Mouse (Mus musculus): ENCODE data around the gene Polrmt.

Gene Polrmt

GRCm38 (mm10) chr10:79743161-79743560 is 3.2 kb downstream of the Polrmt start:
- DNase-seq (ENCODE audit: low spot score in 2 of 2), result no peak

GRCm38 (mm10) chr10:79740863-79741262 is 5.5 kb downstream of the Polrmt start:
- DNase-seq (ENCODE audit: low spot score in 2 of 2), result no peak

DNA sequence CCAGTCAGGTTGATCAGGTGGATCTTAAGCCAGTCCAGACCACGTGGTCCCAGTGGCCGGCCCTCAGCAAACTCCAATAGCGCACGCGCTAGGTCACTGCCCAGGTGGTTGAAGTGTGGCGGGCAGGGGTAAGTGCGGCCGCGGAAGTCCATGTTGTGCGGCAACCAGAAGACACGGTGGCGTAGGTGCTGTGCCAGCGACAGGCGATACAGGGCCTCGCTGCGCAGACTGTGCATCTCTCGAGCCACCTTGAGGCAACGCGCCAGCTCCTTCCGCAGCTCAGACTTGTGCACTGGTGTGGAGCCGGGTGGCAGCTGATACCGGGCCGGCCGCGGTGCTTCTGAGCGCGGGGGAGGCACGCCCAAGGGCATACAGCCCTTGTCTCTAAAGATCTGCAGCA is 7.1 kb downstream of the Polrmt start:
- no peak for DNase-seq (ENCODE audit: low spot score in 2 of 2)

DNA sequence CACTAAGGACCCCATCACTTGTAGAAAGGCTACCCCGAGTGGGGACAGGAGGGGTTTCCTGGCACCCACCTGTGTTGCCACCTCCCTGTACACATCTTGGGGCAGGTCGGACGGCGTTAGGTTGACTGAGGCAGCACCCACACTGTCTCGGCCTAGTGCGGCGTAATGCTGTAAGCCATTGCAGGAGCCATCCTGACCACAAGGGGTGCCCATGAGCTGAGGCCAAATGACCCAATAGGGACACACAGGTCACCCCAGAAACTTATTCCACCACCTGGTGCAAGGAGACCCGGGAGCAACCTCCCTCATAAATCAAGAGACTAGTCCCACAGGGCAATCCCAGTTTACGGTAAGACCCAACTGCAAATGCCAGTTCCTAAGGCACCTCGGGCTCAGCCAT is 8.1 kb downstream of the Polrmt start:
- DNase-seq (ENCODE audit: low spot score in 2 of 2), result no peak

DNA sequence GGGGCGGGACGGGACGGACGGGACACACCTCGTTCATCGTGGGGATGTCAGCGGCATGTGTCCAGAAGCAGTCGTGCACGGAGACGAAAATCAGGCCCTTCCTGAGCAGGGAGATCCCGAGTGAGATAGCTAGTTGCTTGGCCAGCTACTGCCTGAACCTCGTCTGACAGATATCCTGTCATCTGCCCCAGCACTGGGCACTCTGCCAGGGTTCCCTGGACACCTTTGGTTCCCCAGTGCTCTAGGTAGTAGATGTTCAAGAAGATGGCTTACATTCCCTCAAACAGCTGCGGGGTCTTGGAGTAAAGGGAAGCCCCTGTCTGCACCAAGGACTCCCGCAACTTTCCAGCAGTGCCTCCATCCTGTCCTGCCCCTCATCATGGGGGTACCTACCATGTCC is 9.7 kb downstream of the Polrmt start:
- DNase-seq (ENCODE audit: low spot score in 2 of 2), result no peak

DNA sequence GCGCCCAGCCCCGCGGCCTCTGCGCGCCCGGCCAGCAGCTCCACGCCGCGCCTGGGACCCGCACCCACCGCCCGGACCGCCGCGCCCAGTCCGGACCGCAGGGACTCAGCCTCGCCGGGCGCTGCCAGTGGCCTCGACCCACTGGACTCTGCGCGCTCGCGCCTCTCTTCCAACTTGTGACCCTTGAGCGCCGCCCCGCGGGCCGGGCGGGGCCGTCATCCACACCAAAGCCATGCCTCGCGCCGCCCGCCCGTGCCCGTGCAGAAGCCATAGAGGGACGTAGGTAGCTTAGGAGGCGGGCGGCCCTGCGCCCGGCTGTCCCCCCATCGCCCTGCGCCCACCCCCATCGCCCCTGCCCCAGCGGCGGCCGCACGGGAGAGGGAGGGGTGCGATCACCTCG is 11.0 kb downstream of the Polrmt start:
- no peak for DNase-seq (ENCODE audit: low spot score in 2 of 2)

- DNase-seq (ENCODE audit: low spot score in 2 of 2), result no peak
Observed at GRCm38 (mm10) chr10:79733847-79734246, 12.5 kb downstream of the Polrmt start.

DNA sequence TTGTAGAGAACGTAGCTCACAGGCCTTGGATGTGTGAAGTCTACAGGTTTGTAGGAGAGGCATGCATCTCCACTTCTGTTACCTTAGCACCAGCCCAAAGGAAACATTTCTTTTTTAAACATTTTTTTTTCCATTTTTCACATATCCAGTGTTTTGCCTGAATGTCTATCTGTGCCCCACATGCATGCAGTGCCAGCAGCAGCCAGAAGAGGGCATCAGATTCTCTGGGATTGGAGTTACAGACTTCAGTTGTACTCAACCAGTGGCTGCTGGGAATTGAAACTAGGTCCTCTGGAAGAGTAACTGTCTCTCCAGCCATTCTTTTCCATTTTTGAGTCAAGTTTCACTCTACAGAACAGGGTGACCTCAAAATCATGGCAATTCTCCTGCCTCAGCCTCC is 13.9 kb downstream of the Polrmt start:
- DNase-seq (ENCODE audit: low spot score in 2 of 2), result no peak

DNA sequence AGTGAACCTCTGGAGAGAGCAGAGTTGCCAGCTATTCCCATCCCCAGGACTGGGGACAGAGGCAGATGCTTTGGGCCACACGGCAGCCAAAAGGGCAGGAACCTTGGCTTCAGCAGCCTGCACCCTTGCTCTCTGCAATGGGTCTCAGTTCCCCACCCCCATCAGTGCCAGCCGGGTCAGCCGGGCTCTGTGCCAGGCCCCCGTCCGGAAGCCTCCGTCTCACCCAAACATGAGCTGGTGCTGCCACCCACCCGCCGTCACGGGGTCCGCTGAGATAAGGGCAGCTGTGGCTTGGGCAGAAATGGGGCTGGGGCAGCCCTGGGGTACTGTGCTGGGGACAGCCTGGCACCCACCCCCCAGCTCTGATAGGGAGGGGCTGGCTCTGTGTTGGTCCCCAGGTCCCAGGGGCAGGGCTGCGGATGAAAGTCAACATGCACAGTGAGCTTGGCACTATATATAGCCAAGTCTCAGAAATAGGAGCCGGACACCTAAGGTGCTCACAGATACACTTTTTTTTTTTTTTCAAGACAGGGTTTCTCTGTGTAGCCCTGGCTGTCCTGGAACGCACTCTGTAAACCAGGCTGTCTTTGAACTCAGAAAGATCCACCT is 16.9 kb downstream of the Polrmt start:
- DNase-seq (ENCODE audit: low spot score in 2 of 2), result no peak

- no peak for DNase-seq (ENCODE audit: low spot score in 2 of 2)
Observed at GRCm38 (mm10) chr10:79728323-79729249, 17.8 kb downstream of the Polrmt start.

- peak in 1 of 2 experiments; percentile 49 for DNase-seq (ENCODE audit: low spot score in 2 of 2)
Observed at GRCm38 (mm10) chr10:79726090-79726489, 20.3 kb downstream of the Polrmt start.

GRCm38 (mm10) chr10:79723692-79724091 is 22.7 kb downstream of the Polrmt start:
- no peak for DNase-seq (ENCODE audit: low spot score in 2 of 2)

GRCm38 (mm10) chr10:79723047-79723446 is 23.3 kb downstream of the Polrmt start:
- DNase-seq (ENCODE audit: low spot score in 2 of 2), result no peak

DNA sequence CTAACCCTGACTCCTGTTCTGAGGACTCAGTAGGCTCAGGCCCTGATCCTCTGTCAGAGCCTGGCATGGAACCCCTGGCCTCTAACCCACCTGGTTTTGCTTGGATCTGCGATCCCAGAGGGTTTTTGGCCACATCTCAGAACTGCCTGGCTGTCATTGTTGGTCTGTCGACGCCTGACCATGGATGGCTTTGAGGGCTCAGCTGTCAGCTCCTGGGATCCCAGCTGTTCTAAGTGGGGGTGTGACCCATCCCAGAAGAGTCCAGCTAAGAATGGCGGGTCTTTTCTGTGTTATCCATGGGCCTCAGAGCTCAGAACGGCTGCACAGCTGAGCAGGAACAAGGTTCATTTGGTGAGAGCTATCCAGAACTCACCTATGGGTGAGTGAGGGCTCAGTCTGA is 25.3 kb downstream of the Polrmt start:
- DNase-seq (ENCODE audit: low spot score in 2 of 2), result no peak

DNA sequence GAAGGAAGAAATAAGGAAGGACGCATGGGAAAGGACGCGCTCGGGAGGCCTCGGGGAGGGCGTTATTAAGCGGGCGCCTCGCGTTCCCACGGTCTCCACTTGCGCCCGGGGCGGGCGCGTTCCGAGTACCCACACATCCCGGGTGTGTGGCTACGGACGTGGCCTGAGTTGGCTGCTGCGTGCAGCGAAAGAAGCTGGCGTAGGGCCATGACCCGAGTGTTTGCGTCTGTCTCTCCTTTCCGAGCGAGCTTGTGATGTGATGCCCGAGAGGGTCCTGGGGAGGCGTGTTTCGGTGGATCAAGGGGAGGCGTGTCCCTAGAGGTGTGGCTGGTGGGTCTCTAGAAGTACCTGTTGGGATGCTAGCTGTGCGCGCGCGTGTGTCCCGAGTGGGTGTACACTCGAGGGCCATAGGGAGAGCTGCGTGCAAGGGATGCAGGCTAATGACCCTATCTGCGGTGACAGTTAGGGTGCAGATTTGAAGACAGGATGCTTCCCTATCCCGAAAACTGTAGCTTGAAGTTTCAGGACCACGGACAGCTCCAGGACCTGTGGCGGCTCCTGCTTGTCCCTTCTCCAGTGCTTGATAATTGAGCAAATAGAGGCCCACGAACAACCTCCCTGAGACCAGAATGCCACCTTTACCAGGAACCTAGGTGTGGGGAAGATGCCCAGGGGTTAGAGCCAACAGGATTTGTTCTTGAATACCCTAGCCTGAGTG is 28.6 kb downstream of the Polrmt start:
- DNase-seq (ENCODE audit: low spot score in 2 of 2), result peak in 1 of 2 experiments; percentile 68

GRCm38 (mm10) chr10:79716988-79717355 is 29.4 kb downstream of the Polrmt start:
- no peak for DNase-seq (ENCODE audit: low spot score in 2 of 2)

DNA sequence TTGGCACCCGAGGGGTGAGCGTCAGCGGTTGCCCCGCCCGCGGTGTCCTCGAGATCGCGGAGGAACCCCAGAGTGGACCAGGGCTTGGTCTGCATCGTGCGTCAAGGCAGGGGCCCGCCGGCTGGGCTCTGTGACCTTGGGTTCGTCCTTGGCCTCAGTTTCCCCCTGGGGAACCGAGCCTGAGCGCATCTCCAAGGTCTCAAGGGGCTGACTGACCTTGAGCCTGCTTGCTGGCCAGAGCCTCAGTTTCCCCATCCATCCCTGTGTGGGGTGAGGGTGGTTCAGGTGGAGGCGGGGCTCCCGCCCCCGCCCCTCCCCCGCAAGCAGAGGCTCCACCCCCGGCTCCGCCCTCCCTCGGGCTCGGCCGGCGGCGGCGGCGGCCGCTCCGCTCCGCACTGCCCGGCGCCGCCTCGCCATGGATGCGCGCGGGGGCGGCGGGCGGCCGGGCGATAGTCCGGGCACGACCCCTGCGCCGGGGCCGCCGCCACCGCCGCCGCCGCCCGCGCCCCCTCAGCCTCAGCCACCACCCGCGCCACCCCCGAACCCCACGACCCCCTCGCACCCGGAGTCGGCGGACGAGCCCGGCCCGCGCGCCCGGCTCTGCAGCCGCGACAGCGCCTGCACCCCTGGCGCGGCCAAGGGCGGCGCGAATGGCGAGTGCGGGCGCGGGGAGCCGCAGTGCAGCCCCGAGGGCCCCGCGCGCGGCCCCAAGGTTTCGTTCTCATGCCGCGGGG is 30.0 kb downstream of the Polrmt start, which contains the start of gene Hcn2:
TSS of gene Hcn2 (plus strand) at position 381 of the 734 bp plus-strand sequence.
- DNase-seq (ENCODE audit: low spot score in 2 of 2), result no peak

- DNase-seq (ENCODE audit: low spot score in 2 of 2), result no peak
Observed at GRCm38 (mm10) chr10:79714996-79715395, 31.4 kb downstream of the Polrmt start.

- no peak for DNase-seq (ENCODE audit: low spot score in 2 of 2)
Observed at GRCm38 (mm10) chr10:79713163-79713562, 33.2 kb downstream of the Polrmt start.

DNA sequence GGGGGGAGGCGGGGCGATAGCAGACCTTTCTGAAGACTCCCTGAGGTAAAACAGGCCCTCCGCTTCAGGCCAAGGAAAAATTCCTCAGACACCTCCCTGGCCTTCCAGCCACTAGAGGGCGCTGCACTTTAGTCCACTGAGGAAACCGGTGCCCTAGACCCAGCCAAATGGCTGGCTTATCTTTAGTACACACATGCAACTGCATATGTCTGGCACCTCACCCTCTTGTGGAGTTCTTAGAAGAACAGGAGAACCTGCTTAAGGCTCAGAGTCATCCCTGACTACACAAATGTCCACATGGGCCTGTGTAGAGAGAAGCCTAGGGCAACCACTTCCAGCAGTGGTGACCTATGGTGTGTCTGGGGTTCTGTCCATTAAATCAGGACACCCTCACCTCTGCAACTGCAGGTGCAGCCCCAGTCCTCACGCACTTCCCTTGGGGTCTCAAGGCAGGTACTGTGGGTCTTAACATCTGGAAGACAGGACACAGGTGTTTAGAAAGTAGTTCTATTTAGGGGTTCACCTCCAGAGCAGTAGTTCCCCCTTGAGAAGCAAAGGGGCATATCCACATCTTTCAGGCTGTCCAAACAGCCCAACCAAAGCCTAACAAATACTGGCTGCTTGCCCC is 33.8 kb downstream of the Polrmt start:
- DNase-seq (ENCODE audit: low spot score in 2 of 2), result peak; percentile 54 to 72

GRCm38 (mm10) chr10:79712029-79712428 is 34.4 kb downstream of the Polrmt start:
- no peak for DNase-seq (ENCODE audit: low spot score in 2 of 2)
